Mouse (Mus musculus): ENCODE data around the gene Tceanc2.

DNA sequence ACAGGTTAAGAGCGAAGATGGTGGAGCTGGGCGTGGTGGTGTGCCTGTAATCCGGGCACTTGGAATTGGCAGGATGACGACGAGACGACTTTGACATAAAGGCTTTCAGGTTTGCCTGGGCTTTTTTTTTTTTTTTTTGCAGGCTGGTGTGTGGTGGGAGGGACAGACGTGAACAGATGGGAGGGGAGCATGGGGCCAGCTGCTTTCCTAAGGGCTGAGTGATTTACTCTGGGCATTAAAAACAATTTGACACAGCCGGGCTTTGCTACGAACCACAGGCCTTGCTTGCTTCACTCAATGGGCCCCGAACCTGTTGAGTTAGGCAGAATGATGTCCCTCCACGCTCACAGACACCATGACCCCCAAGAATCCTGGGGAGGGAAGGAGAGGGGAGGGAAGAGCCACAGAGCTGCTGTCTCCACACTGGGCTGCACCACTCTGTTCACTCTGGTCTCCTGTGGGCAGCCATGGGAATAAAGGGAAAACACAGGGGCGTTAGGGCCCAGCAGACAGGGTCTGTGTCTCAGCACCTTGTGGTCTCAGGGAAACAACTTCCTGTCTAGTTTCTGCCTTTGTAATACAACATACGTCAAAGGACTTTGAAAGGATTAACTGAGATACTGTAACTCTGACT, 51.9 kb downstream of the Tceanc2 start:
- TF ChIP-seq CTCF (IDR thresholded peaks at IDR 0.05; ENCODE audit: low read depth) (no peak), EP300 (IDR thresholded peaks at IDR 0.05; ENCODE audit: low read depth) (no peak)

Measured in heart, postnatal 0 days (tissue).